8 mouse cellular contexts compared by ENCODE assay signal in genomic region chr15:25414747-25415119, GRCm38 (mm10). TPM values are rescaled to one million over a fixed set of nuclear protein-coding genes. Genes with fewer than 3 reads are reported as not detected.
A peak's percentile ranks its signal among the peaks of the same experiment; 100 is the strongest.
DNase-seq lines count a peak whose midpoint lies in the region; ATAC-seq and TF ChIP-seq lines count a peak whose summit lies in the region.

No protein-coding gene starts in this region.

- TF ChIP-seq CTCF in C2C12 (IDR thresholded peaks at IDR 0.05; ENCODE audit: control insufficient read depth, insufficient read depth, insufficient read length) = peak; percentile 83
- peak; percentile 77 for TF ChIP-seq CTCF in liver, embryonic 14.5 days (IDR thresholded peaks at IDR 0.05; ENCODE audit: low read depth)

- TF ChIP-seq EP300 in liver, embryonic 14.5 days (IDR thresholded peaks at IDR 0.05; ENCODE audit: low read depth) = no peak

- H3K79me2 ChIP-seq in C2C12 (ENCODE audit: control insufficient read depth, insufficient read depth) = peaks cover 39% of the 10 kb centered on the region

- H3K79me3 ChIP-seq in C2C12 (ENCODE audit: low read depth) = peaks cover 29% of the 10 kb centered on the region

- peak; percentile 92 for DNase-seq in brain, embryonic 18.5 days (ENCODE audit: low read depth, low spot score)
- DNase-seq in forebrain, embryonic 11.5 days (ENCODE audit: low spot score) = peak; percentile 93
- peak; percentile 75 to 90 for DNase-seq in kidney, postnatal 25 days
- peak; percentile 26 to 38 (median 33) for DNase-seq in liver, embryonic 14.5 days (ENCODE audit: low read depth in 3 of 3, low spot score in 3 of 3)
- peak; percentile 93 for DNase-seq in neural tube, embryonic 11.5 days (ENCODE audit: low spot score)

- no peaks in the 10 kb centered on the region for H3K9me3 ChIP-seq in forebrain, embryonic 11.5 days (ENCODE audit: control insufficient read depth, low read length)
- no peaks in the 10 kb centered on the region for H3K9me3 ChIP-seq in heart, embryonic 16.5 days (replicated peaks; ENCODE audit: control insufficient read depth, low read length)
- no peaks in the 10 kb centered on the region for H3K9me3 ChIP-seq in liver, embryonic 14.5 days (ENCODE audit: control insufficient read depth, low read length)
- H3K9me3 ChIP-seq in neural tube, embryonic 11.5 days (ENCODE audit: control insufficient read depth, low read length) = no peaks in the 10 kb centered on the region
- H3K9me3 ChIP-seq in stomach, embryonic 16.5 days (replicated peaks; ENCODE audit: control insufficient read depth, low read length) = no peaks in the 10 kb centered on the region

- WGBS in forebrain, embryonic 11.5 days = under 1% methylated on average over 14 of the region's 14 CpGs
- WGBS in heart, embryonic 16.5 days = under 1% methylated on average over 14 of the region's 14 CpGs
- 2% methylated on average over 14 of the region's 14 CpGs for WGBS in liver, embryonic 14.5 days (ENCODE audit: insufficient replicate concordance)
- WGBS in neural tube, embryonic 11.5 days = under 1% methylated on average over 14 of the region's 14 CpGs
- WGBS in stomach, embryonic 16.5 days = under 1% methylated on average over 14 of the region's 14 CpGs

- peak; percentile 19 for ATAC-seq in forebrain, embryonic 11.5 days (replicated peaks; ENCODE audit: low FRiP score)
- peak; percentile 30; the same call in 1 of the 2 replicates for ATAC-seq in heart, embryonic 16.5 days (replicated peaks; ENCODE audit: extremely low read depth, insufficient read depth, low FRiP score)
- ATAC-seq in liver, embryonic 14.5 days (ENCODE audit: insufficient read depth) = no peak
- peak; percentile 24; the same call in 1 of the 2 replicates for ATAC-seq in neural tube, embryonic 11.5 days (ENCODE audit: insufficient read depth, low FRiP score, low TSS enrichment)
- peak; percentile 24 for ATAC-seq in stomach, embryonic 16.5 days (ENCODE audit: insufficient read depth, low FRiP score)

- peak overlapping the region; percentile 99 for H3K9ac ChIP-seq in forebrain, embryonic 11.5 days (ENCODE audit: low read length)
- H3K9ac ChIP-seq in heart, embryonic 16.5 days (ENCODE audit: low read length) = no peak overlapping the region
- H3K9ac ChIP-seq in liver, embryonic 14.5 days (replicated peaks) = no peak overlapping the region
- H3K9ac ChIP-seq in neural tube, embryonic 11.5 days (ENCODE audit: low read length) = peak overlapping the region; percentile 99
- H3K9ac ChIP-seq in stomach, embryonic 16.5 days (ENCODE audit: low read length) = peak overlapping the region; percentile 84

- peak overlapping the region; percentile 98 for H3K27ac ChIP-seq in forebrain, embryonic 11.5 days (ENCODE audit: low read depth, low read length)
- no peak overlapping the region for H3K27ac ChIP-seq in heart, embryonic 16.5 days (ENCODE audit: low read length)
- H3K27ac ChIP-seq in liver, embryonic 14.5 days = no peak overlapping the region
- peak overlapping the region; percentile 94 for H3K27ac ChIP-seq in neural tube, embryonic 11.5 days (ENCODE audit: low read depth, low read length)
- H3K27ac ChIP-seq in stomach, embryonic 16.5 days (ENCODE audit: low read length) = peak overlapping the region; percentile 88

- peak overlapping the region; percentile 87 for H3K4me3 ChIP-seq in C2C12 (ENCODE audit: insufficient read depth, poor library complexity, severe bottlenecking)
- H3K4me3 ChIP-seq in forebrain, embryonic 11.5 days (ENCODE audit: low read depth, low read length) = peak overlapping the region; percentile 98
- H3K4me3 ChIP-seq in heart, embryonic 16.5 days (ENCODE audit: low read length) = peak overlapping the region; percentile 59
- H3K4me3 ChIP-seq in liver, embryonic 14.5 days (ENCODE audit: insufficient read depth in 1 of 2, low read depth in 2 of 2, low read length in 2 of 2) = peak overlapping the region; percentile 11 to 21; a peak in 2 of 4 replicates
- H3K4me3 ChIP-seq in neural tube, embryonic 11.5 days (ENCODE audit: low read depth, low read length) = peak overlapping the region; percentile 97
- H3K4me3 ChIP-seq in stomach, embryonic 16.5 days (replicated peaks; ENCODE audit: low read length) = peak overlapping the region; percentile 80

- no peaks in the 10 kb centered on the region for H3K27me3 ChIP-seq in C2C12 (ENCODE audit: control insufficient read depth, insufficient read depth, insufficient read length)
- H3K27me3 ChIP-seq in forebrain, embryonic 11.5 days (ENCODE audit: control insufficient read depth, insufficient read depth, low read length) = no peaks in the 10 kb centered on the region
- H3K27me3 ChIP-seq in heart, embryonic 16.5 days (ENCODE audit: control insufficient read depth, insufficient read depth, low read length) = no peaks in the 10 kb centered on the region
- H3K27me3 ChIP-seq in liver, embryonic 14.5 days (ENCODE audit: control insufficient read depth, insufficient read depth, low read length) = peaks cover 34% of the 10 kb centered on the region
- no peaks in the 10 kb centered on the region for H3K27me3 ChIP-seq in neural tube, embryonic 11.5 days (ENCODE audit: control insufficient read depth, insufficient read depth, low read length)
- H3K27me3 ChIP-seq in stomach, embryonic 16.5 days (ENCODE audit: control insufficient read depth, insufficient read depth, low read length) = no peaks in the 10 kb centered on the region

- peaks cover 19% of the 10 kb centered on the region for H3K36me3 ChIP-seq in C2C12 (ENCODE audit: control insufficient read depth, insufficient read depth)
- H3K36me3 ChIP-seq in forebrain, embryonic 11.5 days (ENCODE audit: control insufficient read depth, insufficient read depth, low read length) = no peaks in the 10 kb centered on the region
- H3K36me3 ChIP-seq in heart, embryonic 16.5 days (ENCODE audit: control insufficient read depth, insufficient read depth) = no peaks in the 10 kb centered on the region
- H3K36me3 ChIP-seq in liver, embryonic 14.5 days (replicated peaks; ENCODE audit: control insufficient read depth, insufficient read depth, low read depth) = no peaks in the 10 kb centered on the region
- H3K36me3 ChIP-seq in neural tube, embryonic 11.5 days (ENCODE audit: control insufficient read depth, insufficient read depth, low read length) = no peaks in the 10 kb centered on the region
- no peaks in the 10 kb centered on the region for H3K36me3 ChIP-seq in stomach, embryonic 16.5 days (ENCODE audit: control insufficient read depth, insufficient read depth, low read length)

- peak overlapping the region; percentile 79 for H3ac ChIP-seq in C2C12 (ENCODE audit: control insufficient read depth, insufficient read length, low read depth)

- peaks cover 3% of the 10 kb centered on the region; the same call in 1 of the 2 replicates for H3K4me1 ChIP-seq in forebrain, embryonic 11.5 days (replicated peaks; ENCODE audit: control insufficient read depth, insufficient read depth, low read length)
- H3K4me1 ChIP-seq in heart, embryonic 16.5 days (ENCODE audit: control insufficient read depth, insufficient read depth, low read length) = peaks cover 7% of the 10 kb centered on the region
- H3K4me1 ChIP-seq in liver, embryonic 14.5 days (replicated peaks; ENCODE audit: control insufficient read depth in 2 of 2, insufficient read depth in 2 of 2, low read length in 1 of 2) = no peaks in the 10 kb centered on the region
- H3K4me1 ChIP-seq in neural tube, embryonic 11.5 days (ENCODE audit: control insufficient read depth, insufficient read depth, low read length) = no peaks in the 10 kb centered on the region
- H3K4me1 ChIP-seq in stomach, embryonic 16.5 days (ENCODE audit: control insufficient read depth, insufficient read depth, low read length) = 0 out of 2 replicates have a peak, but pooled peaks cover 3% of the 10 kb centered on the region

- peak overlapping the region; percentile 64 for H3K4me2 ChIP-seq in forebrain, embryonic 11.5 days (ENCODE audit: low read depth, low read length, severe bottlenecking)
- H3K4me2 ChIP-seq in heart, embryonic 16.5 days (ENCODE audit: low read depth, low read length) = peak overlapping the region; percentile 91
- peak overlapping the region; percentile 36 for H3K4me2 ChIP-seq in liver, embryonic 14.5 days (ENCODE audit: low read depth)
- peak overlapping the region; percentile 79 for H3K4me2 ChIP-seq in neural tube, embryonic 11.5 days (ENCODE audit: low read depth)
- peak overlapping the region; percentile 86 for H3K4me2 ChIP-seq in stomach, embryonic 16.5 days (ENCODE audit: low read depth, low read length)

TF ChIP-seq in C2C12, 6 proteins besides CTCF, POLR2A, EP300 and RAD21:
- no peak for TF ChIP-seq USF1 (IDR thresholded peaks at IDR 0.05; ENCODE audit: low read depth)
- TF ChIP-seq MAX (IDR thresholded peaks at IDR 0.05) = peak; percentile 3

RNA-seq across cellular contexts. Expression of gene Basp1, which starts 1.2 kb away (rescaled TPM):
- 164 TPM for polyA plus RNA-seq in C2C12 (2012; fragmentation: generic; extraction: Trizol)
- polyA plus RNA-seq in forebrain, embryonic 11.5 days (2014; fragmentation: Nextera tagmentation; extraction: Ambion mirVana) = 139 and 181 TPM in 2 replicates
- 3.1 and 4.0 TPM in 2 replicates for polyA plus RNA-seq in heart, embryonic 16.5 days (2015; fragmentation: Nextera tagmentation; extraction: Ambion mirVana)
- polyA plus RNA-seq in liver, embryonic 14.5 days (2012; rRNA removed) = 2.7 and 3.8 TPM in 2 replicates
- polyA plus RNA-seq in liver, embryonic 14.5 days (2014; fragmentation: Nextera tagmentation; extraction: Ambion mirVana) = 1.6 and 1.7 TPM in 2 replicates
- 201 and 207 TPM in 2 replicates for polyA plus RNA-seq in neural tube, embryonic 11.5 days (2014; fragmentation: Nextera tagmentation; extraction: Ambion mirVana)
- 12.3 and 15.8 TPM in 2 replicates for polyA plus RNA-seq in stomach, embryonic 16.5 days (2015; fragmentation: Nextera tagmentation; extraction: Ambion mirVana)

Comparison
In these comparisons a context has a peak if more than half of its experiments do, and no peak if none do; other contexts are left out.
1. H3K4me3 ChIP-seq: peak in every context shown above with its lines; median percentile 98 in forebrain, embryonic 11.5 days; 97 in neural tube, embryonic 11.5 days; 87 in C2C12; 80 in stomach, embryonic 16.5 days; 59 in heart, embryonic 16.5 days; 16 in liver, embryonic 14.5 days.
2. DNase-seq: peak in every context shown above with its lines; median percentile 93 in forebrain, embryonic 11.5 days; 93 in neural tube, embryonic 11.5 days; 92 in brain, embryonic 18.5 days; 82 in kidney, postnatal 25 days; 33 in liver, embryonic 14.5 days.
3. H3K27ac ChIP-seq: peak in forebrain, embryonic 11.5 days (single experiment), neural tube, embryonic 11.5 days (single experiment) and stomach, embryonic 16.5 days (single experiment); none in heart, embryonic 16.5 days (single experiment) and liver, embryonic 14.5 days (single experiment).
4. H3K4me2 ChIP-seq: peak in every context shown above with its lines; median percentile 91 in heart, embryonic 16.5 days; 86 in stomach, embryonic 16.5 days; 79 in neural tube, embryonic 11.5 days; 64 in forebrain, embryonic 11.5 days; 36 in liver, embryonic 14.5 days.
5. H3K9ac ChIP-seq: peak in forebrain, embryonic 11.5 days (single experiment), neural tube, embryonic 11.5 days (single experiment) and stomach, embryonic 16.5 days (single experiment); none in heart, embryonic 16.5 days (single experiment) and liver, embryonic 14.5 days (single experiment).